Mouse (Mus musculus) cerebellum, adult 2 months (tissue): ENCODE measurements at regions not wholly inside any gene's neighbourhood (a gene's known extent, or its start where the extent isn't known, plus 50 kb on each side); places are given as distances from the start of the nearest gene placed in this dataset.

Experiments
- CTCF ChIP-seq: fragments of 200-500 bp; IDR thresholded peaks from 2 replicates; pipeline ENCODE4 v1.5.1; 2011; ENCODE audit warnings: low read depth, mild to moderate bottlenecking, control low read depth, low read length, moderate library complexity, borderline replicate concordance; ENCODE audit not compliant: insufficient read depth
- POLR2A ChIP-seq: fragments of 200-500 bp; IDR thresholded peaks from 2 replicates; pipeline ENCODE4 v1.6.1; 2011; ENCODE audit warnings: low read length, control low read depth, borderline replicate concordance; ENCODE audit not compliant: insufficient read depth

DNA sequence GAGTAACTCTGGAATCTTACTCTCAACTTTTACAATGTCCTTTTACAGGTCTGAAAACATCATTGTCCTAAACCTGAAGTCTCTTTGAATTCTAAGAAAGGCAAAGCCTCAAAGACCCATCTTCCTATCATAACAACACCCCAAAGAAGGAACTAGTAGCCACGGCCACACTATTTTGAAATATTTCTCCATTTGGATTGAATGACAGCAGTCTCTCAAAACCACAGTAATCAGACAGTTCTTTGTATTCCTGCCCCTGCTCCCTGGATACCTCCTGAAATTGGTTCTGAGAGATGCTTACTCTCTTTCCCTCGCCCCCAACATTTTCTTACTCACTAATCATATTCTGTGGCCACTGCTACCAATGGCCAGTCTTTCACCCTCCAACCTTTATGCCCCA is 276.8 kb downstream of the Gm11232 start:
- TF ChIP-seq CTCF, result no peak
- no peak for TF ChIP-seq POLR2A
